Mouse (Mus musculus): ENCODE data around the gene Ssr1.

Ssr1 gene

DNA sequence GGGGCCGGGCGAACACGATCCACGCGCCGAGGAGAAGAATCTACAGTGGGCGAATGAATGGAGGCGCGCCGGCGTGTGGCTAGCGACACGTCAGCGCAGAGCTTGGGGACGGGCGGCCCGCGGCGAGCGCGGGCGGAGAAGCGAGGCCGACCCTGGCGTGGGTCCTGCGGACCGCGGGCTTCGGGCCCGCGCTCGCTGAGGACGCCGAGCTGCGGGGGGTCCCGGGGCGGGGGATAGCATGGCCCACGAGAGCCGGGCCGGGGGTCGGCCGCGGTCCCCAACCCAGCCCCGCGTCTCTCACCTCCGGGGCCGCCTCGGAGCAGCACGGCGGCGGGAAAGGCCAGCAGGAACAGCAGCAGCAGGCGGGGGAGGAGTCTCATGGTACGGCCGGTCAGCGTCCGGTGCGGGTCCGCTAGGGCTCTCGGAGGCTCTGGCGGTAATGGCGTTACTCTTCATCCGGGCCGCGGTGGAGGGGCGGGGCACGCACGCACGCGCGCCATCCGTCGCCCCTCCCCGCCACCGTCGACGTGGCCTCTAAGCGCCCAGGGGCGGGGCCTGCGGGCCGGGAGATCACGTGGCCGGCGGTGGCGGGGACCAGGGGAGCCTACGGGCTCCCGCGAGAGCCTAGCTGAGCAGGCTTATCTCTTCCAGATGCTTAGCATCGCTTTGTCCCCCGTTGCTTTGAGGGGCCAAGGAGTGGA, at the start of gene Ssr1:
Gene Ssr1 (minus strand): TSS at position 514 of the 701 bp plus-strand sequence.
- peak; percentile 97 for DNase-seq

DNA sequence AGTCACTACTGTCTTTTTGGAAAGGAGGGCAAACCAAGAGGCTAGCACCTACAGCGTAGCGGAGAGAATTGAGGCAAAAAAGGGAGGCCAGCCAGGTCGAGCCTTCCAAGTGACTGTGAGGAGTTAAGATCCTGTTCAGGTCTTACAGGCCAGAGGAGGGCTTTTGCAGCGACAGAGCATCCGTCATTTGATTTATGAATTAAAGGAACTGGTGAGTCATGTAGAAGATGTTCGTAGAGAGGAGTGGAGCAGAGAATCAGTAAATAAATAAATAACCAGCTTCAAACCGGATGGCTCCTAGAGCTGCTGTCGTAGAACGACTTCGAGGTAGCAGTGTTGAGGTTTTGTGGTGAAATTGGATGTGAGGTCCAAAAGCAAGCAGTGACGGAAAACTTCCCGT, 43.8 kb upstream of the Ssr1 start:
- no peak for DNase-seq

DNA sequence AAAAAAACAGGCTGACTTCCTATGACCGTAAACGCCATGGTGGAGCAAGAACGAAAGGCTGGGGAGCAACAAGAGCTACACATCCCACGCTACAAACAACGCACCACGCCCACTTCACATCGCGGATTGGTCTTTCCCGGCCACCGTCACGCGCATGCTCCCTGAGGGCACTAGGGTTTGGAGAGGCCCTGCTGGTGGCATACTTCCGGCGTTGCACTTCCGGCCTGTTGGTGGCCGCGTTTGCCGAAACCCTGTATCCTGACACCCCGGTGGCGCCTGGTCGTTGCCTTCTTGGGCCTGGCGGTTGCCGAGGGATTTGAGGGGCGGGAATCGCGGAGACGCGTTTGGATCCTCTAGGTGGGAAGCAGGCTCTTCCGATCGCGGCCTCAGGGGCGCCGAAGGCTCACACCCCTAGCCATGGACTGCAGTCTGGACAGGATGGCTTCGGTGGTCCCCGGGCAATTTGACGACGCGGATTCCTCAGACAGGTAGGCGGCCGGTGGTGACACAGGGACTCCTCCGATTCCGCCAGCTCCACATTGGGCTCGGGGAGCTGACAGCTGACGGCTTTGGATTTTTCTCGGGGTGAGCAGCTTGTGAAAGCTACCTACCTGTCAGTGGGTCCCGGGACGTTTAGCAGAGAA, 43.1 kb upstream of the Ssr1 start, which contains the start of gene Cage1:
Gene Cage1 (minus strand): TSS at position 26 of the 644 bp plus-strand sequence.
- DNase-seq: peak; percentile 92

DNA sequence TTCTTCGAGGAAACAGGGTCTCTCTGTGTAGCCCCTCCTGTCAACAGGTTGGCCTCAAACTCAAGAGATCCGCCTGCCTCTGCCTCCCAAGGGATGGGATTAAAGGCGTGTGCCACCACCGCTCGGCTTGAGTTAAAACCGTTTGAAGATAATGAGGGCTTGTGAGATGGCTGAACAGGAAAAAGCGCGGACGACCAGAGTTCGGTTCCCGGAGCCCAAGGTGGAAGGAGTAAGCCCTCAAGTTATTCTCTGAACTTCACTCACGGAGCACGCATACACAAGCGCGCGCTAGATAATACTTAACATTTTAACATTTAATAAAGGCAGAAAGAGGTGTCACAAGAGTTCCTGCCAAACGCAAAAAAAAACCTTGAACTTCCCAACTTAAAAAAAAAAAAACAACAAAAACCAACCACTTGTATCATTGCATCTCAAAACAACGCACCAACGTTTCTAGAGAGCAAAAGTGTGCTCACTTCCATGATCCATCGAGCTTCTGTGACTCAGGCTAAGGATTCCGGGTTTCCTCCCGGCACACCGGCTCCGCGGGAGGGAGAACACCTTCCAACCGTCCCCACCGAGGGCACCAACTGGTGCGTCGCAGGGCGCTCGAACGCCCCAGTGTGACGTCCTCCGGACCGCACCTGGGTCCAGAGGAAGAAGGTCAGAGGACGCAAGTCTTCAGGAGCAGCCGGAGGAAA, 42.5 kb upstream of the Ssr1 start, which contains the start of gene Riok1:
Gene Riok1 (plus strand): TSS at position 653 of the 701 bp plus-strand sequence.
- peak; percentile 2 for DNase-seq

DNA sequence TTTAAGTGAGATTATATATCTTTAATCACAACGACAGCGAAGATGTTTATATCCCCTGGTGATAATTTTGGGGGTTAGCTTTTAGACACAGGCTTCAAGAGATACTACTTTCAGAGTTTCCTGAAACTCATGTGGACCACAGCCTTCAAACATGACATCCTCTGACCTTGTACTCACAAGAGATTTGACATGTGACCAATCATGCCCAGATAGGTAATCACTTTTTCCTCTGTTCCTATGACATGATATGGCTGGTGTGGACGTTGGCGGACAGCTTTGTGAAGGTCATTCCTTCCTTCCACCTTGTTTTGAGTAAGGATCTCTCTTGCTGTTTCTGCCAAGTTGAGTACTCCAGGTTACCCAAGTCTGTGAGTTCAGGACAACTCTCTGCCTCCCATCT, 34.4 kb upstream of the Ssr1 start:
- no peak for DNase-seq

DNA sequence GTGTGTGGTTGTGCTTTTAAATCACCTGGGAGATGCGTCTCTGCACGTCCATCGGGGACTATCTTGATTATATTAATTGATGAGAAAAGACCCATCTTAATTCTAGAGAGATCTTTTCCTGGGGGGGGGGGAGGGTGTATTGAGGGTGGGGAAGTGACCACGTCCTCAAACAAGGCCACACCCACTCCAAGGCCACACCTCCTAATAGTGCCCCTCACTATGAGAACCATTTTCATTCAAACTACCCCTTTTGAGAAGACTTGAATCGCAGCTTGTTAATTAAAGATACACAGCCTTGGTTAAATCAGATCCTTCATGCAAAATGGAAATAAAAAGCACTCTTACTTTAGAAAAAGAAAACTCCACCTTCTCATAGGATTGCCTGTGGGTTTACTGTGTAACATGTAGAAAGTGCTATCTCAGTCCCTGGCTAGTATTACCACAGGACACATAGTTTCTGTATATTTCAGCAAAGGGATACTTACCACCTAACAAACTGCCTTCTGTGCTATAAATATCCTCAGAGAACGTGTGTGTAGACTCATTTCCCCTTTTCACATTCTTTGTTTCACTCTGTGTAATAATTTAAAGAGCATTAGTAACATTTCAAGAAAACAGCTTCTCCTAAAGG, 33.7 kb upstream of the Ssr1 start:
- DNase-seq: no peak

DNA sequence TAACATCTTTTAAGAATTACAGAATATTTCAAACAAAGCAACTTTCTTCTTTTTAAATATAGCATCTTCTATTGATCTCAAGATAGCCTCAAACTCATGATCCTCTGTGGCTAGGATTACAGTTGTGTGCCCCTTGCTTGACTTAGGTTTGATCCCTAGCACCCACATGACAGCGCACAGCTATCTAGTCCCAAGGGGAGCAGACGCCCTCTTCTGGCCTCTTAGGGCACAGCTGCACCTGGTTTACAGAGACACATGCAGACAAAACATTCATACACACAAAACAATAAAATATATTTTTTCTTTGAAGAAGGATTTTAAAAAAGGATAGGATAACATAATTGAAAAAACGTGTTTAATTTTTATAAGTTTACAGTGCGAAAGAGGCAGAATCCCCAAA, 31.9 kb upstream of the Ssr1 start:
- DNase-seq: no peak

DNA sequence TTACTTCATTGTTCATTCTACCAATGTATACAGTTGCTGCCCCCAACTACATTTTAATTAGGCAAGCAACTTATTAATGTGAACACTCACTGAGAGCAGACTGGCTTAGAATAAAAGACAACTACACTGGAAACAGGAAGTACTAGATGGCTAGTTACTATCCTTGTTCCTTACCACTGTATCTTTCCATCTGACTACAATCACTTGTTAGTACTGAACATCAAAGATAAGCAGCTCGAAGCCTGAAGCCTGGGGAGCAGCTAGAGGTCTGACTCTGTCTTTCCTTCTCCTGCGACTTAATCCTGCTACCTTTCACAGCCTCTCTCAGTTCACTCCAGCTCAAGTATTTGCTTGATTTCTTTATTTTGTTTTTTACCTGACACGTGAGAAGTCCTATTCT, 24.8 kb upstream of the Ssr1 start:
- DNase-seq: no peak

DNA sequence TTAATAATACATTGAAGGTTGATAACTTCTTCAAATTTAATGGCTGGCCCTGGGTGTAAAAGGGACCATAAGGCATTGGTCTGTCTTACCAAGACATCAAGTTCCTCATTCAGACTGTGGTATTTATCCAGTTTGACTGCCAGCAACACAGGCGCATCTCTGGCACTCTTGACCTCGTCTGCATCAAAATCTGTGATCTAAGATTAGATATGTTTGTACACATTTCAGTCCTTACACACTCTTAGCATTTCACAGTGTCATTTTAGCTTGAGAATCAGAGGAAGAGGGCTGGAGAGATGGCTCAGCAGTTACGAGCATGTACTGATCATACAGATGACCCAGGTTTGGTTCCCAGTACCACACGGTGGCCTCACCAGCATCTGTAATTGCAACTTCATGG, 21.6 kb upstream of the Ssr1 start:
- DNase-seq: no peak

DNA sequence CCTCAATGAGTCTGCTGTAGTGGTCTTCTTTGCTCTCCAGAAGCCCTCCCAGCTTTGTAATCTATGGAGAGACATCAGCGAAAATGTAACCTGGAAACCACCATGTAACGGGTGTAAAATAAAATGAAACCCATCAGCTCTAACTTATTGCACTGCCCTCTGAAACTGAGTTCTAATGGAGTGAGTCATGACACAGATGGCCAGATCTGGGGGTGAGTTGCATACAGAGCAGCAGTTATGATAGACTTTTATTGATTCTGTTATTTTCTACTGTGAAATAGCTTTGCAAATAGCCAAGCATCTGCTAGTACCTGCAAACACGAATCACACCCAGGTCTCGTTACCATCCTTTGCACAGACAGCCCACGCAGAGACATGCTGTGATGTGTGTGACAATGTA, 18.4 kb upstream of the Ssr1 start:
- no peak for DNase-seq

DNA sequence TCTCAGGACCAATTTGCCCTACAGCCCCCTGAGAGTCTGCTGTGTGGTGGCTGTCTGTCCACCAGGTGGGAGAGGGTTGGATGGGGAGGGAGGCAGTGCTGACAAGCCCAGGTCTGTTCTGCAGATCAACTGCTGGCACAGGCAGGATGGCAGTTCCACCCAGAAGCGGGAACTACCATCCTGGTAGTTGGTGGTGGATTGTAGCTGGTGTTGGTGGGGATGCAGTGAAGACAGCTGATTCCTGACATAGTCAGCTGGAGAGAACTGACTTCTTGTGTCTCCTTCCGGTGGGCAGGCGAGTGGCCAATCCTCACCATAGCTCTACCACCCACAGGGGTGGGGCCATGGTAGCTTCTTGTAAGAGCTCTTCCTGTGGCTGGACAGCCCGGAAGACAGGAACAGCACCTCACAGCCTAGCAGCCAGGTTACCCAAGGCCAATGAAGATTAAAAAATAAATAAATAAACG, 16.5 kb upstream of the Ssr1 start:
- DNase-seq: no peak

DNA sequence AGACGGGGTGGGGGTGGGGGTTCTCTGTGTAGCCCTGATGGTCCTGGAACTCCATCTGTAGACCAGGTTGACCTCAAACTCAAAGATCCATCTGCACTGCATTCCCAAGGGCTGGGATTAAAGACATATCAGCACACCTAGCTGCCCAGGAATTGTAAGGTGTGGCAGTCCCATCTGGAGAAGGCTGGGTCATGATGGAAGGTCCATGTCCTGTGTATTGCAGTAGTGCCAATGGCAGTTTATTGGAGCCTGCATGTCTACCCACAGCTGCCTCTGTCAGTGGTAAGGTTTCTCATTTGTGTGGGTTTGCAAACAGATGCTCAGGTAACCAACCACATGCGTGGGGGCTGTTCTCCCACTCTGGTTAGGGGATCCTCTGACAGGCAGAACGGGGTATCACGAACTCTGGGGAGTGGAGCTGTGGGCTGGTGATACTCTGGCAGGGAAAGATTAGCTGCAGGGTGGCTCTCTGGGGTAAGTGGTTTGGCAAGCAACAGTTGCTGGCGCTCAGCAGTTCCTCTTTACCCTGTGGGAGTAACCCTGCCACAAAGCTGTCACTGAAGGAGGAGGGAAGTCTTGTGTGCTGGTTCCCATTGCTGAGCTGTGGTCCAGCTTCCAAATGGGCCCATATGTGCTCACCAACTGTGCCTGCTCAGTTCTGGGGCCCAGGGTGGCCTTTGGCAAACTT, 15.8 kb upstream of the Ssr1 start:
- no peak for DNase-seq

DNA sequence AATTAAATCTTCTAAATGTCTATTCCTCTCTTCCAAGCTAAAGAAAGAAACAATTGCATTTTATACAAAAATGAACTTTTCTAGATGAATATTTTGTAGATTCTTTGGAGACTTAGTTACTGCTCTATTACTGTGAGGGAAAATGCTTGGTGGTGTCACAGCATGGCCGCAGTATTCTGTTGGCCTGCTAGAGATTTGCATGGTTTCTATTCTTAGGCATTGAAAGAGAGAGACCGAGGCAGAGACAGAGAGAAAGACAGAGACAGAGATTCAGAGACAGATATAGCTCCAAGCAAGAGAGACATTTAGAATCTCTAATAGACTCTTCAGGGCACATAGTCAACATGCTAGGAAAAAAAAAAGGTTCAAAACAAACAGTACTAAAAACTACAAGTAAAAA, 14.0 kb upstream of the Ssr1 start:
- DNase-seq: no peak

DNA sequence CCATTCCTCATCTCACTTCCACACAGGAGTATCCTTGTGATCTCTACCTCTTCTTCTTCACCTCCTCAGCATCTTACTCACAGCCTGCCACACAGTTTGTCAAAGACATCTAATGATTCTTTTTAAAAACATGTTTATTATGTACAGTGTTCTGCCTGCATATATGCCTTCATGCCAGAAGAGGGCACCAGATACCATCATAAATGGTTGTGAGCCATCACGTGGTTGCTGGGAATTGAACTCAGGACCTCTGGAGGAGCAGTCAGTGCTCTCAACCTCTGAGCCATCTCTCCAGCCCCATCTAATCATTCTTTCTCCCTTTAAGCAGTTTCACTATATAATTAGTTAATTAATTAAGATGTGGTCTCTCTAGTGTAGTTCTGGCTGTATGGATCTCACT, 8.4 kb upstream of the Ssr1 start:
- DNase-seq: no peak

DNA sequence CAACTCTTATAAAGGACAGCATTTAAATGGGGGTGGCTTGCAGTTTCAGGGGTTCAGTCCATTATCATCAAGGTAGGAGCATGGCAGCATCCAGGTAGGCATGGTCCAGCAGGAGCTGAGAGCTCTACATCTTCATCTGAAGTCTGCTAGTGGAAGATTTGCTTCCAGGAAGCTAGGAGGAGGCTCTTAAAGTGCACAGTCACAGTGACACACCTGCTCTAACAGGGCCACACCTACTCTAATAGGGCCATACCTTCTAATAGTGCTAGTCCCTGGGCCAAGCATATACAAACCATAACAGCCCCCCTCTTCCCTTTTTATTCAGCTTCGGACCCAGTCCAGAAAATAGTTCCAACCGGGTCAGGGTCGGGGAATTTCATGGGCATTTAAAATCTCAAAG, 5.7 kb upstream of the Ssr1 start:
- DNase-seq: no peak

DNA sequence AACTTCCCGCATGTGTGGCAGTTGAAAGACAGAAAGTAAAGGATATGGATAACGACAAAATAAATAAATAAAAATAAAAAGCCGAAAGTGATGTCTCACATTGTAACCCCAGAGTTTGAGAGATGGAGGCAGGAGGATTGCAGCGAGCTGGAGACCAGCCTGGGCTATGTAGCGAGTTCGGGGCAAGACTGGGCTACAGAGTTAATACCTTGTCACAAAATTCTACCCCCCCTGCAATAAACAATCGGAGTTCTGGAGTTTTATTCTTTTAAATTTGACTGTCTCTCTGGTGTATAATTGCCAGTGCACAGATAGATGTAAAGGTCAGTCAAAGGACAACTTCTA, 360 bp upstream of the Ssr1 start:
- DNase-seq: no peak

DNA sequence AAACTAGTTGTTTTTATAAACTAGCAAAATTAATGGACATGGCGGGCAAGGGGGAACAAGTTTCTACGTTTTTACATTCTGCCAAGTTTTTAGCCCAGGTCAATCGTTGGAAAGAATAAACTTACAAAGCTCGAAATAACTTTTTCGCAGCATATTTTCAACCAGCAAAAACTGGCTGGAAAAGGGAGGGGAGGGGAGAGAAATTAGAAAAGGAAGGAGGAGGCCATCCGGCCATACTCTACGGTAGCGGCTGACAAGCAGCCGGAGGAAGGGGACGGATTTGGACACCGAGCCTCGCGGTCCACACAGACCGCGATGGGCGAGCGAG, 677 bp downstream of the Ssr1 start:
- DNase-seq: no peak

DNA sequence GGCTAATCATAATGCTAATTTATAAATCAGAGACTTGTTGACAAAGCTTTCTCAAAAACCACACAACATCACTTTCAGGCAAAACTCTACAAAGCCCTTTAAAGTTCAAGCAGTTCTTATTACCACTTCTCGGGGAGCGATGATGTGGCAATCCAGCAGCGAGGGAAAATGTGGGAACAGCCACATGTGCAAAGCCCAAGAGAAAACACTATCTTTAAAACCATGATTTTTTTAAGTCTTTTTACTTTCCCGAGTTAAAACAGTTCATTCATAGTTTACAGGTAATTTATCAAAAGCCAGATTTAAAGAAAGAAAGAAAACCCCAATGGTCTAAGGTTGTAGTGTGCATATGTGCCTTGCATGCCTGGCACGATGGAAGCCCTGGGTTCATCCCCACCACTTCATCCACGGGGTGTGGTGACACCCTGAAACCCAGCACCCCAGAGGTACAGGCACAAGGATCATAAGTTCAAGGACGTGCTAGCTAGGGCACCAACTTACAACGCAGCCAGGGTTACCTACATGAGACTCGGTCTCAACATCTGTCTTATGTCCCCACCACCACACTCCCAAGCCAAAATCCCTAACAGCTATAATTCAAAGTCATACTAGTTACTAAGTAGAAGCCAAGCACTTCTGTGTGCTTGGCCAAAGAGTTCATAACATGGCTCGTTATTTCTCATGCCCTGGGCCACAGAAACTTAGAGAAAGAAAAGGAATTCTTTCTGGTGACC, 1.2 kb downstream of the Ssr1 start:
- no peak for DNase-seq

DNA sequence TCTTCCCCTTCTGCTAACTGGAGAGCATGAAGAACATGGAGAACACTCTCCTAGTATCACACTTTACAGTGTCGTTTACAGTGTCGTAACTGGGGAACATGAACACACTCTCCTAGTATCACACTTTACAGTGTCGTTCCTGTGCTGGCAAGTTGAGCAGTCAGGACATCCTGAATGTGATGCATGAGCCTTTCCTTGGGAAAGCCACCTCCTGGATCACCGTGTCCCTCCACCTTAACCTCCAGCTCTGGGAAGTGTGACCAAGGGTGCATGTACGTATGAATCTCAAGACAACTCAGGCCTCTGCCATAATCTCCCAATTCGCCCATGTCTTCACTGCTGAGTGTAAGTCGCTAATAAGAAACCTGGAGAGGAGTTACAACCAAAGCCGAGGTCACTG, 4.3 kb downstream of the Ssr1 start:
- no peak for DNase-seq

DNA sequence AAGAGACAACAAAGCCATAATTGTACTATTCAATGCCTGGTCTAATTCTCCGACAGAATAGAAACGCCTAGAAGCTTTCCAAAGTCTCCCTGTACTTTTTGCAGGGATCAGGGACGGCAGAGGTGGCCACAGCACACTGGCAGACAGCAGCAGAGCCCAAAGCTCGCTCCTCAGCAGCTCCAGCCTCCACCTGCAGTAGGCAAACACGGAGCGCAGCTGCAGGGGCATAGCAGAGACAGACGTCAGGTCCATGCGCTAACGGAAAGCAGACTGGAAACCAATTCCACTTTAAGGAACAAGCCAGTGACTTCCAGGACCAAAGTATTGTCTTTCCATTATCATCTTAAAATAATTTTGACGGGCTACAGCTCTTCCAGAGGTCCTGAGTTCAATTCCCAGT, 7.9 kb downstream of the Ssr1 start:
- DNase-seq: no peak

DNA sequence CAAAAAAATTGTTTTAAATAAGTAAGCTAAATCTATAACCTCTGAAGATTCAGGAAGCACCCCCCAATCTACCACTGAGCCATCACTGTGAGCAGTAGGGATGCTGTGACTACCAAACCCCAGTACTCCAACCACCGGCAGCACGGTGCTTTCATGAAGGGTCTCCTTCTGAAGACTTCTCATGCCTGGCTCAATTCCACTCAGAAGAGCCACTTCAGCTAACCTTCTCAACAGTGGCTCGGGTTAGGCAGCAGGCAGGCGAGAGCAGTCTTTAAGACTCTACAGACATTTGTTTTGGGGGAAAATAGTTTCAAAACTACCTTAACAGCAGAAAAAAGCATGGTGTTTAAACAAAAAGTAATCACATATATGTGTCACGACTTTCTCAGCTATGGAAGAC, 13.0 kb downstream of the Ssr1 start:
- no peak for DNase-seq

DNA sequence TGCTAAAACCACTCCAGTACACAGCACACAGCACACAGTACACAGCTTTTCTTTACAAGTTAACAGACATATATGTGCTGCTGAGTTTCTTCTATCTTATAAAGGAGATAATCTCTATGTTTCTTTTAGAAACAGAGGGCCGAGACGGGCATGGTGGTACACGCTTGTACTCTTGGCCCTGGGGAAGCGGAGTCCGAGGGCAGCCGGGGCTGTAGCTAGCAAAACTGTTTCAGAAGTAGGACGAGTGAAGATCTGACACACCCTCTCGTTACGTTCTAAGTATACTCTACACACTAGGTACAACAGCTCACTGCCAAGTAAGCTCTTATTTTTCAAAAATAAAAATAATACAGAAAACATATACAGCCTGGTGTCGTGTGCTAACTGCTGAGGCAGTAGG, 13.7 kb downstream of the Ssr1 start:
- no peak for DNase-seq

DNA sequence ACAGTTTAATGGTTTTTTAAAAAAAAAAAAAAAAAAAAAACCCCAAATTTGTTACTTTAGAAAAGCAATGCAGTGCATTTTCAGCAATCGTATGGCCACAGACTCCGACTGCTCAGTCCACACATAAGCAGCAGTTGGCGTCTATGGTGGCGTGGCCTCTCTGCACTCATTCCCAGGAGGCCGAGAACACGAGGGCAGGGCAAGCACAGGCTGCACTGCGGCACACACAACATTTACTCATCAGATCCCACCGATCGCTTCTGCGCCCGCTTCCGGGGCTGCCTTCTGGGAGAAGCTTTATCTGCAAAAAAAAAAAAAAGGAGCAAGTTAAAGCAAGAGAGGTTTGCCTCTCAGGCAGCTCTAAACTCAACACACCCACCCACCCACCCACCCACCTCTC, 14.5 kb downstream of the Ssr1 start:
- no peak for DNase-seq
